Mouse (Mus musculus): ENCODE data around the gene Mgp.

Gene Mgp

GRCm38 (mm10) chr6:136875670-136876069, at the start of gene Mgp:
Gene Mgp, minus strand, starts transcription at chr6:136875823.
- no peak for DNase-seq (ENCODE audit: extremely low spot score, low read depth, low spot score)

- no peak for DNase-seq (ENCODE audit: extremely low spot score, low read depth, low spot score)
Measured at GRCm38 (mm10) chr6:136925049-136925448, 49.4 kb upstream of the Mgp start.

- no peak for DNase-seq (ENCODE audit: extremely low spot score, low read depth, low spot score)
Measured at GRCm38 (mm10) chr6:136923532-136923931, 47.9 kb upstream of the Mgp start, which contains the start of gene Pde6h. Gene Pde6h, plus strand, starts transcription at chr6:136923832.

GRCm38 (mm10) chr6:136922871-136923270, 47.2 kb upstream of the Mgp start:
- no peak for DNase-seq (ENCODE audit: extremely low spot score, low read depth, low spot score)

- no peak for DNase-seq (ENCODE audit: extremely low spot score, low read depth, low spot score)
Measured at GRCm38 (mm10) chr6:136922080-136922479, 46.5 kb upstream of the Mgp start, which contains the start of gene Erp27. Gene Erp27, minus strand, starts transcription at chr6:136922180.

- no peak for DNase-seq (ENCODE audit: extremely low spot score, low read depth, low spot score)
Measured at GRCm38 (mm10) chr6:136921601-136922000, 46.0 kb upstream of the Mgp start.

GRCm38 (mm10) chr6:136920320-136921257, 45.0 kb upstream of the Mgp start:
- DNase-seq (ENCODE audit: extremely low spot score, low read depth, low spot score) = no peak

GRCm38 (mm10) chr6:136917885-136918284, 42.3 kb upstream of the Mgp start:
- no peak for DNase-seq (ENCODE audit: extremely low spot score, low read depth, low spot score)

GRCm38 (mm10) chr6:136915721-136916395, 40.2 kb upstream of the Mgp start:
- no peak for DNase-seq (ENCODE audit: extremely low spot score, low read depth, low spot score)

GRCm38 (mm10) chr6:136914234-136914633, 38.6 kb upstream of the Mgp start:
- no peak for DNase-seq (ENCODE audit: extremely low spot score, low read depth, low spot score)

GRCm38 (mm10) chr6:136913384-136914126, 37.9 kb upstream of the Mgp start:
- no peak for DNase-seq (ENCODE audit: extremely low spot score, low read depth, low spot score)

GRCm38 (mm10) chr6:136912751-136913265, 37.2 kb upstream of the Mgp start:
- no peak for DNase-seq (ENCODE audit: extremely low spot score, low read depth, low spot score)

- no peak for DNase-seq (ENCODE audit: extremely low spot score, low read depth, low spot score)
Measured at GRCm38 (mm10) chr6:136910247-136910890, 34.7 kb upstream of the Mgp start.

GRCm38 (mm10) chr6:136906937-136907293, 31.3 kb upstream of the Mgp start:
- no peak for DNase-seq (ENCODE audit: extremely low spot score, low read depth, low spot score)

- no peak for DNase-seq (ENCODE audit: extremely low spot score, low read depth, low spot score)
Measured at GRCm38 (mm10) chr6:136906283-136906936, 30.8 kb upstream of the Mgp start.

- no peak for DNase-seq (ENCODE audit: extremely low spot score, low read depth, low spot score)
Measured at GRCm38 (mm10) chr6:136903885-136904470, 28.4 kb upstream of the Mgp start.

- DNase-seq (ENCODE audit: extremely low spot score, low read depth, low spot score) = no peak
Measured at GRCm38 (mm10) chr6:136902527-136902926, 26.9 kb upstream of the Mgp start.

GRCm38 (mm10) chr6:136901010-136901409, 25.4 kb upstream of the Mgp start:
- no peak for DNase-seq (ENCODE audit: extremely low spot score, low read depth, low spot score)

GRCm38 (mm10) chr6:136900369-136901009, 24.9 kb upstream of the Mgp start:
- DNase-seq (ENCODE audit: extremely low spot score, low read depth, low spot score) = no peak

Measured in hindlimb bud, embryonic 11.5 days (tissue).